Mouse (Mus musculus) mouse trophoblast stem cell (cell line): ENCODE measurements at regions not wholly inside any gene's neighbourhood (a gene's known extent, or its start where the extent isn't known, plus 50 kb on each side); places are given as distances from the start of the nearest gene placed in this dataset.

Experiments
- in situ Hi-C, 2 experiments: fragments of 300-500 bp; cut with MseI, MboI; formaldehyde crosslinking; loops; 2 replicates in 1 of 2; 3 replicates in 1 of 2; pipeline ENCODE4 v1.15.1; 2025

GRCm38 (mm10) chr11:45058658-45059057 is 441.5 kb downstream of the Ebf1 start:
- in situ Hi-C loops = no loop called here

- in situ Hi-C loops = no loop called here
Measured at GRCm38 (mm10) chr11:45066592-45066991, 449.5 kb downstream of the Ebf1 start.

- in situ Hi-C loops = no loop called here
Measured at GRCm38 (mm10) chr11:45070280-45070679, 453.2 kb downstream of the Ebf1 start.

- in situ Hi-C loops = no loop called here
Measured at GRCm38 (mm10) chr11:45071195-45071594, 454.1 kb downstream of the Ebf1 start.

GRCm38 (mm10) chr11:45084506-45085037 is 467.5 kb downstream of the Ebf1 start:
- in situ Hi-C loops = no loop called here

- in situ Hi-C loops = no loop called here
Measured at GRCm38 (mm10) chr11:45085145-45085544, 468.0 kb downstream of the Ebf1 start.

GRCm38 (mm10) chr11:45087186-45087915 is 470.2 kb downstream of the Ebf1 start:
- in situ Hi-C loops = no loop called here

GRCm38 (mm10) chr11:45088286-45088685 is 471.2 kb downstream of the Ebf1 start:
- in situ Hi-C loops = no loop called here

GRCm38 (mm10) chr11:45089561-45089960 is 472.4 kb downstream of the Ebf1 start:
- in situ Hi-C loops = no loop called here

GRCm38 (mm10) chr11:45103498-45104336 is 486.6 kb downstream of the Ebf1 start:
- in situ Hi-C loops = no loop called here

GRCm38 (mm10) chr11:45116702-45117101 is 499.6 kb downstream of the Ebf1 start:
- in situ Hi-C loops = no loop called here

GRCm38 (mm10) chr11:45123276-45123675 is 506.2 kb downstream of the Ebf1 start:
- in situ Hi-C loops = no loop called here

- in situ Hi-C loops = no loop called here
Measured at GRCm38 (mm10) chr11:45136781-45137180, 519.7 kb downstream of the Ebf1 start.

- in situ Hi-C loops = no loop called here
Measured at GRCm38 (mm10) chr11:45138351-45138975, 521.3 kb downstream of the Ebf1 start.

- in situ Hi-C loops = no loop called here
Measured at GRCm38 (mm10) chr11:45140490-45140889, 523.4 kb downstream of the Ebf1 start.

GRCm38 (mm10) chr11:45154070-45154469 is 537.0 kb downstream of the Ebf1 start:
- in situ Hi-C loops = no loop called here

GRCm38 (mm10) chr11:45154497-45154896 is 537.4 kb downstream of the Ebf1 start:
- in situ Hi-C loops = no loop called here

- in situ Hi-C loops = no loop called here
Measured at GRCm38 (mm10) chr11:45155782-45156181, 538.7 kb downstream of the Ebf1 start.

- in situ Hi-C loops = no loop called here
Measured at GRCm38 (mm10) chr11:45158282-45158681, 541.2 kb downstream of the Ebf1 start.

- in situ Hi-C loops = no loop called here
Measured at GRCm38 (mm10) chr11:45160871-45161270, 543.8 kb downstream of the Ebf1 start.

GRCm38 (mm10) chr11:45173546-45173945 is 556.4 kb downstream of the Ebf1 start:
- in situ Hi-C loops = no loop called here

- in situ Hi-C loops = no loop called here
Measured at GRCm38 (mm10) chr11:45174071-45174470, 557.0 kb downstream of the Ebf1 start.
